Mouse (Mus musculus) lung, postnatal 14 days (tissue): Measurements from ENCODE around the gene Grik1.

Source experiments
- DNase-seq: peaks from one replicate; pipeline ENCODE4 v3.0.0; 2021

Grik1 gene

GRCm38 (mm10) chr16:88141594-88141993 lies 148.5 kb downstream of the Grik1 start:
- no peak for DNase-seq

GRCm38 (mm10) chr16:88138913-88139312 lies 151.2 kb downstream of the Grik1 start:
- DNase-seq = no peak

GRCm38 (mm10) chr16:88132919-88133318 lies 157.1 kb downstream of the Grik1 start:
- DNase-seq = no peak

GRCm38 (mm10) chr16:88131103-88131502 lies 159.0 kb downstream of the Grik1 start:
- no peak for DNase-seq

GRCm38 (mm10) chr16:88125098-88125497 lies 165.0 kb downstream of the Grik1 start:
- no peak for DNase-seq

- no peak for DNase-seq
Observed at GRCm38 (mm10) chr16:88112551-88113138, 177.4 kb downstream of the Grik1 start.

GRCm38 (mm10) chr16:88111459-88111858 lies 178.6 kb downstream of the Grik1 start:
- no peak for DNase-seq

GRCm38 (mm10) chr16:88094206-88094789 lies 195.8 kb downstream of the Grik1 start:
- DNase-seq = no peak

GRCm38 (mm10) chr16:88087280-88087679 lies 202.8 kb downstream of the Grik1 start:
- no peak for DNase-seq

GRCm38 (mm10) chr16:88074716-88075115 lies 215.3 kb downstream of the Grik1 start:
- no peak for DNase-seq

GRCm38 (mm10) chr16:88060936-88061335 lies 229.1 kb downstream of the Grik1 start:
- DNase-seq = no peak

GRCm38 (mm10) chr16:88048121-88048520 lies 241.9 kb downstream of the Grik1 start:
- DNase-seq = no peak

GRCm38 (mm10) chr16:88044321-88044720 lies 245.7 kb downstream of the Grik1 start:
- no peak for DNase-seq

- no peak for DNase-seq
Observed at GRCm38 (mm10) chr16:88042458-88042857, 247.6 kb downstream of the Grik1 start.

- DNase-seq = no peak
Observed at GRCm38 (mm10) chr16:88038503-88039091, 251.5 kb downstream of the Grik1 start.

- no peak for DNase-seq
Observed at GRCm38 (mm10) chr16:87988805-87989204, 301.3 kb downstream of the Grik1 start.

GRCm38 (mm10) chr16:87984201-87984870 lies 305.7 kb downstream of the Grik1 start:
- DNase-seq = no peak

GRCm38 (mm10) chr16:87974076-87974443 lies 316.0 kb downstream of the Grik1 start:
- DNase-seq = no peak

- DNase-seq = no peak
Observed at GRCm38 (mm10) chr16:87973394-87974075, 316.5 kb downstream of the Grik1 start.

- DNase-seq = no peak
Observed at GRCm38 (mm10) chr16:87971911-87972310, 318.2 kb downstream of the Grik1 start.

- DNase-seq = no peak
Observed at GRCm38 (mm10) chr16:87969936-87970335, 320.1 kb downstream of the Grik1 start.

GRCm38 (mm10) chr16:87961419-87961818 lies 328.6 kb downstream of the Grik1 start:
- no peak for DNase-seq

- no peak for DNase-seq
Observed at GRCm38 (mm10) chr16:87957449-87957848, 332.6 kb downstream of the Grik1 start.
